Mouse (Mus musculus) limb, embryonic 15.5 days (tissue): ENCODE data around the gene Tnfrsf8. TPM values are rescaled to one million over a fixed set of nuclear protein-coding genes. Genes with fewer than 3 reads are reported as not detected.

Experiments used
- ATAC-seq: fragments of 200-750 bp; cut with Nextera tagmentation; 2 replicates; pipeline ENCODE4 v1.8.0; 2017; ENCODE audit warnings: low read depth, moderate TSS enrichment; ENCODE audit not compliant: insufficient number of reproducible peaks, low FRiP score, low TSS enrichment
- H3K27ac ChIP-seq: fragments of 300-500 bp; sonication (generic); 2 replicates; pipeline ENCODE4 v1.5.1; 2015; ENCODE audit warnings: moderate library complexity, mild to moderate bottlenecking, inconsistent platforms
- H3K27me3 ChIP-seq: fragments of 300-500 bp; sonication (generic); 2 replicates; pipeline ENCODE4 v1.6.1; 2015; ENCODE audit warnings: inconsistent platforms
- H3K36me3 ChIP-seq: fragments of 300-500 bp; sonication (generic); 2 replicates; pipeline ENCODE4 v1.6.1; 2015; ENCODE audit warnings: inconsistent platforms
- H3K4me1 ChIP-seq: fragments of 300-500 bp; sonication (generic); 2 replicates; pipeline ENCODE4 v1.6.1; 2015; ENCODE audit warnings: inconsistent platforms
- H3K4me2 ChIP-seq: fragments of 300-500 bp; sonication (generic); 2 replicates; pipeline ENCODE4 v1.6.1; 2015; ENCODE audit warnings: mild to moderate bottlenecking, inconsistent platforms
- H3K4me3 ChIP-seq: fragments of 300-500 bp; sonication (generic); 2 replicates; pipeline ENCODE4 v1.5.1; 2015; ENCODE audit warnings: mild to moderate bottlenecking, inconsistent platforms
- H3K9ac ChIP-seq: fragments of 300-500 bp; sonication (generic); 2 replicates; pipeline ENCODE4 v1.6.1; 2015; ENCODE audit warnings: inconsistent platforms
- H3K9me3 ChIP-seq: fragments of 300-500 bp; sonication (generic); 2 replicates; pipeline ENCODE4 v1.6.1; 2016; ENCODE audit warnings: inconsistent platforms
- WGBS: fragments of 180-500 bp; shearing (Covaris S2); methylation state at CpG from one replicate; pipeline ENCODE4 v1.1.7; 2015; 5-methylcytosine and 5-hydroxymethylcytosine counted together
- polyA plus RNA-seq: library from polyadenylated mRNA; unstranded; fragments of >200 nt; fragmentation: Nextera tagmentation; extraction: Ambion mirVana; gene quantifications from 2 replicates; pipeline ENCODE4 v1.2.1, GENCODE M21; 2015

Tnfrsf8 gene
- polyA plus RNA-seq, 1 experiment from 2014 or later, result 0.17 TPM

- Histone ChIP-seq H3K36me3 (no peaks in the 10 kb centered on the region), H3K27me3 (no peaks in the 10 kb centered on the region), H3K4me3 (no peak overlapping the region), H3K27ac (no peak overlapping the region), H3K9me3 (no peaks in the 10 kb centered on the region), H3K9ac (no peak overlapping the region), H3K4me1 (peaks cover 6% of the 10 kb centered on the region; the same call in 1 of the 2 replicates), H3K4me2 (no peak overlapping the region)
- no peak for ATAC-seq
- 81% methylated on average over 4 of the region's 4 CpGs for WGBS
Observed at GRCm38 (mm10) chr4:145304109-145304508, 10.9 kb downstream of the Tnfrsf8 start.

GRCm38 (mm10) chr4:145302106-145302505 lies 12.9 kb downstream of the Tnfrsf8 start:
- no peaks in the 10 kb centered on the region for H3K27me3 ChIP-seq
- ATAC-seq, result no peak
- H3K9me3 ChIP-seq, result no peaks in the 10 kb centered on the region
- no peak overlapping the region for H3K4me3 ChIP-seq
- H3K27ac ChIP-seq, result no peak overlapping the region
- 60% methylated on average over 3 of the region's 3 CpGs for WGBS
- H3K9ac ChIP-seq, result no peak overlapping the region
- no peaks in the 10 kb centered on the region for H3K36me3 ChIP-seq
- no peak overlapping the region for H3K4me2 ChIP-seq
- peaks cover 6% of the 10 kb centered on the region; the same call in 1 of the 2 replicates for H3K4me1 ChIP-seq

GRCm38 (mm10) chr4:145300210-145300927 lies 14.6 kb downstream of the Tnfrsf8 start:
- H3K4me1 ChIP-seq, result peaks cover 6% of the 10 kb centered on the region; the same call in 1 of the 2 replicates
- H3K36me3 ChIP-seq, result no peaks in the 10 kb centered on the region
- H3K9me3 ChIP-seq, result no peaks in the 10 kb centered on the region
- H3K27ac ChIP-seq, result no peak overlapping the region
- H3K4me2 ChIP-seq, result no peak overlapping the region
- 34% methylated on average over 11 of the region's 12 CpGs for WGBS
- ATAC-seq, result no peak
- H3K9ac ChIP-seq, result no peak overlapping the region
- H3K27me3 ChIP-seq, result no peaks in the 10 kb centered on the region
- H3K4me3 ChIP-seq, result no peak overlapping the region

GRCm38 (mm10) chr4:145299355-145299754 lies 15.6 kb downstream of the Tnfrsf8 start:
- Histone ChIP-seq H3K9ac (no peak overlapping the region), H3K27ac (no peak overlapping the region), H3K4me2 (no peak overlapping the region), H3K36me3 (no peaks in the 10 kb centered on the region), H3K9me3 (no peaks in the 10 kb centered on the region), H3K4me1 (peaks cover 6% of the 10 kb centered on the region; the same call in 1 of the 2 replicates), H3K27me3 (no peaks in the 10 kb centered on the region), H3K4me3 (no peak overlapping the region)
- 95% methylated on average over 8 of the region's 8 CpGs for WGBS
- no peak for ATAC-seq

GRCm38 (mm10) chr4:145298846-145299245 lies 16.1 kb downstream of the Tnfrsf8 start:
- Histone ChIP-seq H3K27ac (no peak overlapping the region), H3K4me3 (no peak overlapping the region), H3K9me3 (no peaks in the 10 kb centered on the region), H3K4me2 (no peak overlapping the region), H3K9ac (no peak overlapping the region), H3K4me1 (peaks cover 6% of the 10 kb centered on the region; the same call in 1 of the 2 replicates), H3K36me3 (no peaks in the 10 kb centered on the region), H3K27me3 (no peaks in the 10 kb centered on the region)
- no peak for ATAC-seq
- WGBS, result 91% methylated on average over 7 of the region's 7 CpGs

GRCm38 (mm10) chr4:145295589-145296300 lies 19.2 kb downstream of the Tnfrsf8 start:
- H3K27me3 ChIP-seq, result no peaks in the 10 kb centered on the region
- peaks cover 6% of the 10 kb centered on the region; the same call in 1 of the 2 replicates for H3K4me1 ChIP-seq
- no peak overlapping the region for H3K4me2 ChIP-seq
- no peak overlapping the region for H3K4me3 ChIP-seq
- H3K9ac ChIP-seq, result no peak overlapping the region
- whole genome bisulfite sequencing, result 52% methylated on average over 5 of the region's 5 CpGs
- H3K27ac ChIP-seq, result no peak overlapping the region
- H3K36me3 ChIP-seq, result no peaks in the 10 kb centered on the region
- ATAC-seq, result no peak
- no peaks in the 10 kb centered on the region for H3K9me3 ChIP-seq

- Histone ChIP-seq H3K4me3 (no peak overlapping the region), H3K27me3 (no peaks in the 10 kb centered on the region), H3K27ac (no peak overlapping the region), H3K9me3 (no peaks in the 10 kb centered on the region), H3K9ac (no peak overlapping the region), H3K36me3 (no peaks in the 10 kb centered on the region), H3K4me1 (no peaks in the 10 kb centered on the region), H3K4me2 (no peak overlapping the region)
- 78% methylated on average over 5 of the region's 5 CpGs for WGBS
- ATAC-seq, result no peak
Observed at GRCm38 (mm10) chr4:145294588-145294987, 20.4 kb downstream of the Tnfrsf8 start.

GRCm38 (mm10) chr4:145286369-145287120 lies 28.4 kb downstream of the Tnfrsf8 start:
- H3K9me3 ChIP-seq, result no peaks in the 10 kb centered on the region
- no peak overlapping the region for H3K9ac ChIP-seq
- no peaks in the 10 kb centered on the region for H3K27me3 ChIP-seq
- H3K36me3 ChIP-seq, result no peaks in the 10 kb centered on the region
- no peak overlapping the region for H3K4me2 ChIP-seq
- H3K27ac ChIP-seq, result no peak overlapping the region
- H3K4me1 ChIP-seq, result no peaks in the 10 kb centered on the region
- no peak overlapping the region for H3K4me3 ChIP-seq
- 41% methylated on average over 4 of the region's 4 CpGs for WGBS
- no peak for ATAC-seq

- WGBS, result 89% methylated on average over 4 of the region's 4 CpGs
- no peak for ATAC-seq
- H3K9me3 ChIP-seq, result no peaks in the 10 kb centered on the region
Observed at GRCm38 (mm10) chr4:145284675-145285074, 30.3 kb downstream of the Tnfrsf8 start.

GRCm38 (mm10) chr4:145283441-145283840 lies 31.5 kb downstream of the Tnfrsf8 start:
- H3K4me3 ChIP-seq, result no peak overlapping the region
- WGBS, result 73% methylated on average over 6 of the region's 6 CpGs
- no peak for ATAC-seq
- H3K27ac ChIP-seq, result no peak overlapping the region
- no peak overlapping the region for H3K9ac ChIP-seq
- no peaks in the 10 kb centered on the region for H3K4me1 ChIP-seq
- no peaks in the 10 kb centered on the region for H3K36me3 ChIP-seq
- no peaks in the 10 kb centered on the region for H3K9me3 ChIP-seq
- no peaks in the 10 kb centered on the region for H3K27me3 ChIP-seq
- H3K4me2 ChIP-seq, result no peak overlapping the region

More at GRCm38 (mm10) chr4:145284675-145285074, 30.3 kb downstream of the Tnfrsf8 start:
- Histone ChIP-seq H3K4me1 (no peaks in the 10 kb centered on the region), H3K27ac (no peak overlapping the region), H3K4me3 (no peak overlapping the region), H3K36me3 (no peaks in the 10 kb centered on the region), H3K4me2 (no peak overlapping the region), H3K9ac (no peak overlapping the region), H3K27me3 (no peaks in the 10 kb centered on the region)

- Histone ChIP-seq H3K4me3 (no peak overlapping the region), H3K27ac (no peak overlapping the region), H3K27me3 (no peaks in the 10 kb centered on the region), H3K4me2 (no peak overlapping the region), H3K36me3 (no peaks in the 10 kb centered on the region), H3K4me1 (no peaks in the 10 kb centered on the region), H3K9me3 (no peaks in the 10 kb centered on the region), H3K9ac (no peak overlapping the region)
- 68% methylated on average over 6 of the region's 6 CpGs for WGBS
- no peak for ATAC-seq
Observed at GRCm38 (mm10) chr4:145280966-145281365, 34.0 kb downstream of the Tnfrsf8 start.
